ENCODE assay signal across 24 mouse cellular contexts in genomic region chr2:22873159-22873558, GRCm38 (mm10).
"Had no signal": no experiment of that assay in that cellular context is flagged by ENCODE, and none has a peak within 500 bp of the region (broad histone marks: within the 10 kb centered on the region; RNA-seq: fewer than 3 reads in every experiment).

No protein-coding gene starts in this region.

- H3K9ac ChIP-seq: limb, embryonic 13.5 days; liver, embryonic 12.5 days; liver, embryonic 15.5 days; lung, embryonic 15.5 days; midbrain, embryonic 13.5 days; neural tube, embryonic 13.5 days; stomach, embryonic 15.5 days had no signal

- H3K4me3 ChIP-seq: layer of hippocampus, adult 2 months; limb, embryonic 10.5 days; limb, embryonic 13.5 days; liver, embryonic 12.5 days; liver, embryonic 15.5 days; lung, embryonic 15.5 days; megakaryocyte, embryonic 14.5 days; midbrain, embryonic 10.5 days; midbrain, embryonic 13.5 days; myocyte; neural tube, embryonic 13.5 days; stomach, embryonic 15.5 days had no signal

- H3K9me3 ChIP-seq: limb, embryonic 10.5 days; limb, embryonic 13.5 days; liver, embryonic 12.5 days; liver, embryonic 15.5 days; lung, embryonic 15.5 days; megakaryocyte, embryonic 14.5 days; midbrain, embryonic 10.5 days; midbrain, embryonic 13.5 days; neural tube, embryonic 13.5 days; stomach, embryonic 15.5 days had no signal

- H3K4me1 ChIP-seq: limb, embryonic 10.5 days; limb, embryonic 13.5 days; liver, embryonic 12.5 days; liver, embryonic 15.5 days; lung, embryonic 15.5 days; midbrain, embryonic 10.5 days; midbrain, embryonic 13.5 days; neural tube, embryonic 13.5 days; stomach, embryonic 15.5 days had no signal

- DNase-seq: kidney, adult 18-20 months; kidney, postnatal 4 days; layer of hippocampus, adult 9-11 months; liver; lung, adult 18-20 months; lung, postnatal 10 days; lung, postnatal 36 days; retina, postnatal 1 day; spleen, adult 18-20 months; thymus, postnatal 25 days had no signal

- H3K36me3 ChIP-seq: limb, embryonic 10.5 days; limb, embryonic 13.5 days; lung, embryonic 15.5 days; midbrain, embryonic 10.5 days; midbrain, embryonic 13.5 days; neural tube, embryonic 13.5 days; stomach, embryonic 15.5 days had no signal

- H3K4me2 ChIP-seq: limb, embryonic 13.5 days; liver, embryonic 12.5 days; liver, embryonic 15.5 days; lung, embryonic 15.5 days; midbrain, embryonic 13.5 days; neural tube, embryonic 13.5 days; stomach, embryonic 15.5 days had no signal

- H3K27me3 ChIP-seq: limb, embryonic 13.5 days; liver, embryonic 12.5 days; liver, embryonic 15.5 days; lung, embryonic 15.5 days; megakaryocyte, embryonic 14.5 days; midbrain, embryonic 13.5 days; neural tube, embryonic 13.5 days; stomach, embryonic 15.5 days had no signal

- H3K27ac ChIP-seq: layer of hippocampus, adult 2 months; limb, embryonic 10.5 days; limb, embryonic 13.5 days; liver, embryonic 12.5 days; liver, embryonic 15.5 days; lung, embryonic 15.5 days; midbrain, embryonic 10.5 days; midbrain, embryonic 13.5 days; neural tube, embryonic 13.5 days; stomach, embryonic 15.5 days had no signal

- ATAC-seq: hindbrain, embryonic 16.5 days; liver, embryonic 12.5 days; midbrain, embryonic 13.5 days; midbrain, embryonic 16.5 days had no signal
